Mouse (Mus musculus): ENCODE results near the gene Nop58.
"Not testable (repeated sequence)": the region's sequence is repeated elsewhere in the genome, so short reads cannot be mapped to it uniquely, and the experiment has no call there.

The Nop58 gene

GRCm38 (mm10) chr1:59684819-59685755 is at the start of gene Nop58:
TSS of gene Nop58 (plus strand) at chr1:59684971.
- DNase-seq (ENCODE audit: low read depth, low spot score), result peak; percentile 92

GRCm38 (mm10) chr1:59636349-59636748 is 48.4 kb upstream of the Nop58 start:
- no peak for DNase-seq (ENCODE audit: low read depth, low spot score)

- DNase-seq (ENCODE audit: low read depth, low spot score), result no peak
Measured at GRCm38 (mm10) chr1:59638371-59638770, 46.4 kb upstream of the Nop58 start.

GRCm38 (mm10) chr1:59642488-59642887 is 42.3 kb upstream of the Nop58 start:
- DNase-seq (ENCODE audit: low read depth, low spot score), result no peak

GRCm38 (mm10) chr1:59646502-59646901 is 38.3 kb upstream of the Nop58 start:
- DNase-seq (ENCODE audit: low read depth, low spot score), result not testable (repeated sequence)

- no peak for DNase-seq (ENCODE audit: low read depth, low spot score)
Measured at GRCm38 (mm10) chr1:59651201-59651819, 33.5 kb upstream of the Nop58 start.

- no peak for DNase-seq (ENCODE audit: low read depth, low spot score)
Measured at GRCm38 (mm10) chr1:59653243-59653911, 31.4 kb upstream of the Nop58 start.

- no peak for DNase-seq (ENCODE audit: low read depth, low spot score)
Measured at GRCm38 (mm10) chr1:59656244-59657171, 28.3 kb upstream of the Nop58 start.

- DNase-seq (ENCODE audit: low read depth, low spot score), result no peak
Measured at GRCm38 (mm10) chr1:59663456-59664135, 21.2 kb upstream of the Nop58 start.

GRCm38 (mm10) chr1:59668871-59669270 is 15.9 kb upstream of the Nop58 start:
- DNase-seq (ENCODE audit: low read depth, low spot score), result no peak

GRCm38 (mm10) chr1:59669962-59670630 is 14.7 kb upstream of the Nop58 start:
- DNase-seq (ENCODE audit: low read depth, low spot score), result no peak

GRCm38 (mm10) chr1:59670641-59671168 is 14.1 kb upstream of the Nop58 start, which contains the start of gene Sumo1:
TSS of gene Sumo1 (minus strand) at chr1:59670834.
- DNase-seq (ENCODE audit: low read depth, low spot score), result peak; percentile 85

GRCm38 (mm10) chr1:59673661-59674060 is 11.1 kb upstream of the Nop58 start:
- no peak for DNase-seq (ENCODE audit: low read depth, low spot score)

GRCm38 (mm10) chr1:59683926-59684818 is 599 bp upstream of the Nop58 start:
- no peak for DNase-seq (ENCODE audit: low read depth, low spot score)

- DNase-seq (ENCODE audit: low read depth, low spot score), result no peak
Measured at GRCm38 (mm10) chr1:59687493-59687892, 2.7 kb downstream of the Nop58 start.

GRCm38 (mm10) chr1:59690467-59690866 is 5.7 kb downstream of the Nop58 start:
- no peak for DNase-seq (ENCODE audit: low read depth, low spot score)

- no peak for DNase-seq (ENCODE audit: low read depth, low spot score)
Measured at GRCm38 (mm10) chr1:59697751-59698150, 13.0 kb downstream of the Nop58 start.

GRCm38 (mm10) chr1:59698207-59698606 is 13.4 kb downstream of the Nop58 start:
- DNase-seq (ENCODE audit: low read depth, low spot score), result no peak

GRCm38 (mm10) chr1:59701766-59702165 is 17.0 kb downstream of the Nop58 start:
- DNase-seq (ENCODE audit: low read depth, low spot score), result no peak
